Mouse (Mus musculus) midbrain, embryonic 11.5 days (tissue): ENCODE results near the gene Slc41a2. TPM values are rescaled to one million over a fixed set of nuclear protein-coding genes. Genes with fewer than 3 reads are reported as not detected.
A peak's percentile ranks its signal among the peaks of the same experiment; 100 is the strongest.

Source experiments
- ATAC-seq: fragments of 200-750 bp; cut with Nextera tagmentation; 2 replicates; pipeline ENCODE4 v1.8.0; 2017; ENCODE audit warnings: moderate TSS enrichment, moderate library complexity; ENCODE audit not compliant: low FRiP score
- DNase-seq: peaks from one replicate; pipeline ENCODE4 v3.0.0; 2015; ENCODE audit warnings: low spot score; ENCODE audit errors: missing footprints
- H3K27ac ChIP-seq: fragments of 300-500 bp; sonication (generic); 2 replicates; pipeline ENCODE4 v1.5.1; 2014; ENCODE audit warnings: low read depth, low read length
- H3K27me3 ChIP-seq: fragments of 300-500 bp; sonication (generic); 2 replicates; pipeline ENCODE4 v1.6.1; 2014; ENCODE audit warnings: mild to moderate bottlenecking, low read length, moderate library complexity, mixed read lengths; ENCODE audit not compliant: control insufficient read depth, insufficient read depth
- H3K36me3 ChIP-seq: fragments of 300-500 bp; sonication (generic); 2 replicates; pipeline ENCODE4 v1.6.1; 2014; ENCODE audit warnings: mild to moderate bottlenecking, low read length, moderate library complexity, mixed read lengths; ENCODE audit not compliant: control insufficient read depth, insufficient read depth
- H3K4me1 ChIP-seq: fragments of 300-500 bp; sonication (generic); 2 replicates; pipeline ENCODE4 v1.6.1; 2014; ENCODE audit warnings: low read length; ENCODE audit not compliant: control insufficient read depth, insufficient read depth
- H3K4me2 ChIP-seq: fragments of 300-500 bp; sonication (generic); 2 replicates; pipeline ENCODE4 v1.6.1; 2014; ENCODE audit warnings: mild to moderate bottlenecking, moderate library complexity
- H3K4me3 ChIP-seq: fragments of 300-500 bp; sonication (generic); 2 replicates; pipeline ENCODE4 v1.5.1; 2014; ENCODE audit warnings: low read depth, low read length
- H3K9ac ChIP-seq: fragments of 300-500 bp; sonication (generic); 2 replicates; pipeline ENCODE4 v1.6.1; 2014; ENCODE audit warnings: low read length
- H3K9me3 ChIP-seq: fragments of 300-500 bp; sonication (generic); 2 replicates; pipeline ENCODE4 v1.6.1; 2016; ENCODE audit warnings: low read length; ENCODE audit not compliant: control insufficient read depth
- WGBS: fragments of 180-500 bp; shearing (Covaris S2); extraction: QIAGEN DNeasy Blood & Tissue Kit; methylation state at CpG from one replicate; pipeline ENCODE4 v1.1.7; 2014; 5-methylcytosine and 5-hydroxymethylcytosine counted together
- polyA plus RNA-seq: library from polyadenylated mRNA; unstranded; fragments of >200 nt; fragmentation: Nextera tagmentation; extraction: Ambion mirVana; gene quantifications from 2 replicates; pipeline ENCODE4 v1.2.1, GENCODE M21; 2014

Gene Slc41a2
- polyA plus RNA-seq, 1 experiment from 2014 or later: 1.7 TPM

DNA sequence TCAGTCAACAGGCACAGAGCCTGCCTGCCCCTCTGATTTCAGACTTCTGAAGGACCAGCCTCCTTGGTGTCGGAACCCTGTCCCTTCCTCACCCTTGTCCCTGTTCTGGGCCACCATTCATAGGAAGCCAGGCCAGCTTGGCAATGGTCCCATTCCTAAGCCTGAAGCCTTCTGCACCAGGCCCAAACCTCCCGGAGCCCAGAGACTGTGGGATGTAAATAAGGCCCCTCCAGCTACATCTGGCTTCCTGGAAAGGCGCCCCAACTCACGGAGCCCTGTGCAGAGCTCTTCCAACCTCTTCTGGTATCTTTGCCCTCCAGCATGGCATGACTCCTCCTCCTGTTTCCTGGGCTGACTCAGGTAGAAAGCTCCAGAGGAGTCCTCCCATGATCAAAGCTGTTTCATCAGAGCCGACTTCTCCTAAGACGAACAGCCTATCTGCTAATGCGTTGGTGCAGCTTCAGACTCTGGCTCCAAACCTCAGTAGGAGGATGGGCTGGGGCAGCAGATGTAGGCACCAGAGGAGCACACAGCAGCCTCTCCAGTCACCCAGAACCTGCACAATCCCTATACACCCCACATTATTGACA, 153.1 kb downstream of the Slc41a2 start:
- Histone ChIP-seq H3K27me3 (no peaks in the 10 kb centered on the region), H3K9ac (no peak overlapping the region), H3K9me3 (no peaks in the 10 kb centered on the region), H3K27ac (no peak overlapping the region), H3K4me3 (no peak overlapping the region), H3K4me1 (no peaks in the 10 kb centered on the region), H3K36me3 (no peaks in the 10 kb centered on the region), H3K4me2 (no peak overlapping the region)
- no peak for ATAC-seq
- DNase-seq: peak; percentile 65
- WGBS: 84% methylated on average over 7 of the region's 7 CpGs

DNA sequence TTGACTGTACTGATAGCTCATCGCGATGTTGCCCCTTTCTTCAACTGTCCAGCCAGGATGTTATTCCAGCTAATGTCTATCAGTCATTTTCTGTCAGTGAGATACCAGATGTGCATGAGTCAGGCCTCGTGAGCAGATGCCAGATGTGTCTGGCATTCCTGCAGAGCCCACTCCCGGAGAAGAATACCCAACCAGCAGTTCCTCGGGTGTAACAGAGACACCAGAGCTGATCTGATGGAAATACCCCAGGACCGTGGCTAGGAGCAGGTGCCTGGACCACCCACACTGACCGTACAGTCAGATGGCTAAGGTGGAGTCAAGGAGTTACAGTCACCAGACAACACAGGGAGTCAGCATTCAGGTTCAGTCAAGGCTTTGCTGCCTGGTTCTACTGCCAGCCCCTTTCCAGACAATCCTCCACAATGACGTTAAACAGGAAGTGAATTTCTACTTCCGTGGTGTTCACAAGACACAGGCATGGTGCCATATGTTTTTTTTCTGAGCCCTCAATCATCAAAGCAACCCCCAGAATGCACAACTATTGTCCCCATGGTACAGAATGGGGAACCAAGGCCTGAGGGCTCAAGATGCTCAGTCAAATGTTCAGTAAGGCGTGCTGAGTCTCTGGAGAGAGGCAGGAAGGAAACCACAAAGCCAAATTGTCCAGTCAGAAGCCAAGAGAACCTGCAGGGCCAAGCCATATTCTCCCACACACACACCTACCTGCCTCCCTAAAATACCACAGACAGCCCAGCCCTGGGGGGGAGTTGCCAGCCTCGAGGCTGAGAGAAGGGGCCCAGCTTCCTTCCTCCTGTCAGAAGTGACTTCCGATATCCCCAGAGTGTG, 153.8 kb downstream of the Slc41a2 start:
- ATAC-seq (no peak), DNase-seq (peak; percentile 81)
- Histone ChIP-seq H3K27me3 (no peaks in the 10 kb centered on the region), H3K9me3 (no peaks in the 10 kb centered on the region; the same call in 1 of the 2 replicates), H3K4me2 (no peak overlapping the region), H3K4me3 (no peak overlapping the region), H3K4me1 (no peaks in the 10 kb centered on the region), H3K9ac (no peak overlapping the region), H3K27ac (no peak overlapping the region), H3K36me3 (no peaks in the 10 kb centered on the region)
- WGBS: 84% methylated on average over 12 of the region's 12 CpGs

- H3K9me3 ChIP-seq: no peaks in the 10 kb centered on the region; the same call in 1 of the 2 replicates
- H3K27ac ChIP-seq: no peak overlapping the region
- no peaks in the 10 kb centered on the region for H3K4me1 ChIP-seq
- DNase-seq (peak; percentile 97), ATAC-seq (peak; percentile 54; the same call in 1 of the 2 replicates)
- H3K4me2 ChIP-seq: no peak overlapping the region
- no peaks in the 10 kb centered on the region for H3K27me3 ChIP-seq
- H3K9ac ChIP-seq: no peak overlapping the region
- WGBS: 23% methylated on average over 8 of the region's 8 CpGs
- H3K36me3 ChIP-seq: no peaks in the 10 kb centered on the region
- no peak overlapping the region for H3K4me3 ChIP-seq
Measured at GRCm38 (mm10) chr10:83182573-83182960, 155.1 kb downstream of the Slc41a2 start.

DNA sequence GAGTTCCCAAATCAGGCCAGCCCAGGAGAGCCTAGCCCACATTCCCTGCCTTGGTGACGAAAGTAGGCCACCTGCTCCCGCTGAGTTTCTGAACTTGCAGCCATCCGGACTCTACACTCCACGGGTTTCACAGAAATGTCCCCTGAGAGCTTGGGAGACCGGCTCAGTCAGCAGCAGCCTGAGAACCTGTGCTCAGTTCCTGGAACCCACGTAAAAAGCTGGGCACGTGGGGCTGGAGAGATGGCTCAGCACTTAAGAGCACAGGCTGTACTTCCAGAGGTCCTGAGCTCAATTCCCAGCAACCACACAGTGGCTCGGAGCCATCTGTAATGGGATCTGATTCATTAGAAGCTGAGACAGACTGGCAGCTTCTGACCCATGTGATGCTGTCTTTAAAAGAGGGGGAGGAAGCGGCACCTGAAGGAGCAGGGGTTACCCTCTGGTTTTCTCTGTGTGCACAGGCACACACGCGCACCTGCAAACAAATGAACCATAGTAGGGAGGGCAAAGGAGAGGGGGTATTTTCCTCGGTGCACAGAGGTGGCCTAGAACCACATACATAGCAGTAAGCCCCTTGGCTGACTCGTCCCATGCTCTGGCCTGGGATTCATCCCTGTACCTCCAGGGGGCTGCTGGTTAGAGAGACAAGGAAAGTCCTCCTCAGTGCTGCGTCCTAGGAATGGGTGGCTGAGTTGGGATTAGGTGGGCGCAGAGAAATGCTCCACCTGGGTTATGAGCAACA, 155.7 kb downstream of the Slc41a2 start:
- WGBS: 69% methylated on average over 15 of the region's 15 CpGs
- H3K36me3 ChIP-seq: no peaks in the 10 kb centered on the region
- H3K4me1 ChIP-seq: no peaks in the 10 kb centered on the region
- H3K9me3 ChIP-seq: no peaks in the 10 kb centered on the region; the same call in 1 of the 2 replicates
- H3K4me2 ChIP-seq: no peak overlapping the region
- H3K27me3 ChIP-seq: no peaks in the 10 kb centered on the region
- ATAC-seq (peak; percentile 58; the same call in 1 of the 2 replicates), DNase-seq (peak; percentile 81)
- H3K4me3 ChIP-seq: no peak overlapping the region
- no peak overlapping the region for H3K9ac ChIP-seq
- H3K27ac ChIP-seq: no peak overlapping the region

Other genes starting within 250 kb of the Slc41a2 start
- gene D10Wsu102e, start 22.3 kb upstream of the Slc41a2 start, polyA plus RNA-seq: 1.0 TPM in 2 replicates
- 6.5 and 7.8 TPM in 2 replicates for gene Aldh1l2, start 196.3 kb upstream of the Slc41a2 start, polyA plus RNA-seq
- 36.7 and 40.8 TPM in 2 replicates for gene Washc4, start 205.9 kb upstream of the Slc41a2 start, polyA plus RNA-seq